Mouse (Mus musculus): ENCODE results near the gene Mrpl51.

DNA sequence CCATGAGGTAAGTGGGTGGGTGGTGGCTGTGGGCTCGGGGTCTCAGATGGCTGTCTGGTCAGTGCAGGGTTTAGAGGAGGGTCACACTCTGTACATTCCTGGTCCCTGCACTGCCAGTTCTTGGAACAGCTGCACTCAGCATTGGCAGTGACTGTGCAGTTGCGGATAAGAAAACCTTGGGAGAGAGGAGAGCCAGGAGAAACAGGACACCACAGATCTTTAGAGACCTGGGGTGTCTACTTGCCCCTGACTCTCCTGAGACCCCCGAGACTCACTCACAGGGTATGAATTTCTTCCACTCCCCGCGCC lies 42.9 kb downstream of the Mrpl51 start:
- TF ChIP-seq POLR2A (IDR thresholded peaks at IDR 0.05; ENCODE audit: borderline replicate concordance, low read depth, low read length) (no peak), CTCF (IDR thresholded peaks at IDR 0.05; ENCODE audit: low read depth, low read length) (no peak)
